Mouse (Mus musculus): ENCODE measurements around the gene Rps13.

DNA sequence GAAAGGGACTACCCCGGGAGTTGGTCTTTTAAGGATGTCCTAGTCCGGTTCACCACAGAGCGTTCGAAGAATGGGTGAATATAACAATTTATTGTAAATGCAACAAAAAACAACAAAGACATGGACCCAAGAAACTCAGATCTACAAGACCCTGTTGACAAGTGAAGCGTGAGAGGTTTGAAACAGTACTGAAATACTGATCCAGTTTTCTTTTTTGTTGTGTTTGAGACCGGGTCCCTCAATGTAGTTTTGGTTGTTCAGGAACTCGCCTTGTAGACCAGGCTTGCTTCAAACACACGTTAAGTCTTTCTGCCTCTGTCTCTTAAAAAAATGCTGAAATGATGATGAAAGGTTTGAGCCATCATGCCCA is 659 bp upstream of the Rps13 start:
- TF ChIP-seq POLR2A (IDR thresholded peaks at IDR 0.05; ENCODE audit: low read depth, low read length) (no peak), CTCF (conservative IDR thresholded peaks at IDR 0.05; ENCODE audit: insufficient read depth, insufficient read length, low read depth, low read length) (no peak)

All from kidney, adult 2 months (tissue).